Mouse (Mus musculus): ENCODE measurements at regions not wholly inside any gene's neighbourhood (a gene's known extent, or its start where the extent isn't known, plus 50 kb on each side); places are given as distances from the start of the nearest gene placed in this dataset.

DNA sequence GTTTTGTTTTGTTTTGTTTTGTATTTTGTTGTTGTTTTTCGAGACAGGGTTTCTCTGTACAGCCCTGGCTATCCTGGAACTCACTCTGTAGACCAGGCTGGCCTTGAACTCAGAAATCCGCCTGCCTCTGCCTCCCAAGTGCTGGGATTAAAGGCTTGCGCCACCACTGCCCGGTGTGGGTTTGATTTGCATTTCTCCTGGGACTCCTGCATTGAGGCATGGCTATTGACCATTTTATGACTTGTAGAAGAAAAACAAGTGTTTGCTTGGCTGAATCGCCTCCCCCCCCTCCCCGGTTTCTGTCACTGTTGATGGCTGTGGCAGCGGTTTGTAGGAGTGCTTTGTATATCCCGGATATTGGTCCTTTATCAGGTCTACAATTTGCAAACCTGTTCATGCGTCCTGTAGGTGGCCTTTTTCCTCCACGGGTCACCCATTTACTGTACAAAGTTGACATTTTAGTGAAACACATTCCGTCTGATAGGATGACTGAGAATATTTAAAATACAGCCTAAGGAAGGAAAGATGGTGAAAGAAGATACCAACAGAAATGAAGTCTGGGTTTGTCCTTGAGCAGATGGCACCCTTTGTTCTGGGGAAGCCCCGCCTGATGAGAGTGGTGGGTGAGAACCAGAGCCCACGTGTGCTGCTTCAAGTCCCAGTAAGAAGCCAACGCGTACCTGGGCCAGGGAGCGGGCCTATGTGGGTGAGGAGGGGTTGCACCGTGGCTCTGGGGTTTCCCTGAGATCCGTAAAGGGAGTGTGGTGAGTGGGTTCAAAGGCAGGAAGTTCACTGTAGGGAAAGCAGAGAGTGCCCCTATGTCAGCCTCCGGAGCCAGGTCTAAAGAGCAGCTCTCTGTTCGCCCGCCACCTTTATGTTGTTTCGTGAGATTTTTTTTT is 52.6 kb upstream of the Smndc1 start:
- DNase-seq, result no peak

GRCm38 (mm10) chr19:53442132-53442610 is 51.8 kb upstream of the Smndc1 start:
- no peak for DNase-seq

GRCm38 (mm10) chr19:53441449-53442131 is 51.2 kb upstream of the Smndc1 start:
- no peak for DNase-seq

DNA sequence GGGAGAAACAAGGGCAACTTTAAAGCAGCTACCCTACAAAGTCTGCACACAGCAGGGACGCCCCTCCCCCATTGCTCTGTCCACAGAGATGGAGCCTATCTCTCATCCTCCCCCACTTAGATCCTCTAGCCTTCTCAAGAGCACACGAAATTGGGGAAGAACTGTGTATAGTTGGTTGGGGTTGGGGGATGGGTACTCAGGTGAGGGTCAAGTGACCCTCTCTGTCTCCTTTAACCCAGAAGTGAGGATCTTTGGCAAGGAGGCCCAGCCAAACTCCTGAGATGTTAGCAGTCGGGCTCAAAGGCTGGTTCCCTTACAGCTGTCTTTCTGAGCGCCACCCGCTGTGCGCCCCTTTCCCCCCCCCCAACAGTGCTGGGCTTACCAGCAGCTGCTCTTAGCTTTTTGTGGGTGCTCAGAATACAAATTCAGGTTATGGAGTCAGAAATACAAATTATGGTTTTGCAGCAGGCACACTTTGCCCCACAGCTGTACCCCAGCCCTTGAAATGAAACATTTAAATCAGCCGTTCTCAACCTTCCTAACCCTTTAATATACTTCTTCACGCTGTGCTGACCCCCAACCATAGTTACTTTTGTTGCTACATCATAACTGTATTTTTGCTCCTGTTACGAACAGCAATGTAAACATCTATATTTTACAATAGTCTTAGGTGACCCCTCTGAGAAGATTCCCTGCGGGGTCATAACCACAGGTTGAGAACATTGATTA is 50.1 kb upstream of the Smndc1 start:
- no peak for DNase-seq
